Mouse (Mus musculus): ENCODE data around the gene Becn1. TPM values are rescaled to one million over a fixed set of nuclear protein-coding genes. Genes with fewer than 3 reads are reported as not detected.

The Becn1 gene
- polyA plus RNA-seq (2015; fragmentation: Nextera tagmentation; extraction: Ambion mirVana): 141 and 143 TPM in 2 replicates

- Histone ChIP-seq H3K27me3 (no peaks in the 10 kb centered on the region), H3K27ac (replicated peaks) (peak within 1 kb of the TSS; percentile 35; the same call in 1 of the 2 replicates)
Observed at GRCm38 (mm10) chr11:101302004-101302798, at the start of gene Becn1. Gene Becn1, minus strand, starts transcription at chr11:101302286.

GRCm38 (mm10) chr11:101351721-101352111 lies 49.6 kb upstream of the Becn1 start:
- no peak overlapping the region for H3K4me2 ChIP-seq (replicated peaks)
- H3K27me3 ChIP-seq: no peaks in the 10 kb centered on the region
- ATAC-seq (ENCODE audit: insufficient number of reproducible peaks, low FRiP score, low TSS enrichment, low read depth): 0 out of 2 replicates have a peak, but pooled peaks have one; percentile 4
- H3K4me1 ChIP-seq: 0 out of 2 replicates have a peak, but pooled peaks cover 3% of the 10 kb centered on the region
- H3K27ac ChIP-seq (replicated peaks): no peak overlapping the region
- no peak overlapping the region for H3K9ac ChIP-seq
- WGBS: 49% methylated on average over 3 of the region's 3 CpGs
- H3K9me3 ChIP-seq (replicated peaks): no peaks in the 10 kb centered on the region
- no peak overlapping the region for H3K4me3 ChIP-seq (replicated peaks)
- H3K36me3 ChIP-seq: no peaks in the 10 kb centered on the region

More at GRCm38 (mm10) chr11:101302004-101302798, at the start of gene Becn1:
- Histone ChIP-seq H3K36me3 (peaks cover 21% of the 10 kb centered on the region), H3K4me1 (peaks cover 15% of the 10 kb centered on the region), H3K9me3 (replicated peaks) (no peaks in the 10 kb centered on the region), H3K9ac (peak within 1 kb of the TSS; percentile 72), H3K4me3 (replicated peaks) (peak within 1 kb of the TSS; percentile 84), H3K4me2 (replicated peaks) (peak within 1 kb of the TSS; percentile 82)
- ATAC-seq (ENCODE audit: insufficient number of reproducible peaks, low FRiP score, low TSS enrichment, low read depth): peak; percentile 89
- WGBS: 6% methylated on average over 39 of the region's 39 CpGs

- Histone ChIP-seq H3K4me3 (replicated peaks) (no peak overlapping the region), H3K9me3 (replicated peaks) (no peaks in the 10 kb centered on the region), H3K27me3 (no peaks in the 10 kb centered on the region), H3K9ac (no peak overlapping the region), H3K27ac (replicated peaks) (no peak overlapping the region), H3K4me2 (replicated peaks) (no peak overlapping the region), H3K4me1 (0 out of 2 replicates have a peak, but pooled peaks cover 3% of the 10 kb centered on the region), H3K36me3 (no peaks in the 10 kb centered on the region)
- 46% methylated on average over 11 of the region's 11 CpGs for WGBS
- ATAC-seq (ENCODE audit: insufficient number of reproducible peaks, low FRiP score, low TSS enrichment, low read depth): no peak
Observed at GRCm38 (mm10) chr11:101351100-101351720, 49.1 kb upstream of the Becn1 start.

- Histone ChIP-seq H3K4me1 (0 out of 2 replicates have a peak, but pooled peaks cover 3% of the 10 kb centered on the region), H3K4me2 (replicated peaks) (no peak overlapping the region), H3K4me3 (replicated peaks) (no peak overlapping the region), H3K9ac (no peak overlapping the region), H3K36me3 (no peaks in the 10 kb centered on the region), H3K27ac (replicated peaks) (peak overlapping the region; percentile 68), H3K9me3 (replicated peaks) (no peaks in the 10 kb centered on the region), H3K27me3 (no peaks in the 10 kb centered on the region)
- 48% methylated on average over 3 of the region's 3 CpGs for WGBS
- ATAC-seq (ENCODE audit: insufficient number of reproducible peaks, low FRiP score, low TSS enrichment, low read depth): no peak
Observed at GRCm38 (mm10) chr11:101349216-101349615, 47.1 kb upstream of the Becn1 start.

- Histone ChIP-seq H3K4me2 (replicated peaks) (no peak overlapping the region), H3K36me3 (no peaks in the 10 kb centered on the region), H3K9ac (no peak overlapping the region), H3K27ac (replicated peaks) (peak overlapping the region; percentile 68), H3K4me3 (replicated peaks) (no peak overlapping the region), H3K9me3 (replicated peaks) (no peaks in the 10 kb centered on the region), H3K27me3 (no peaks in the 10 kb centered on the region), H3K4me1 (0 out of 2 replicates have a peak, but pooled peaks cover 3% of the 10 kb centered on the region)
- ATAC-seq (ENCODE audit: insufficient number of reproducible peaks, low FRiP score, low TSS enrichment, low read depth): no peak
- WGBS: 44% methylated on average over 7 of the region's 7 CpGs
Observed at GRCm38 (mm10) chr11:101348774-101349173, 46.7 kb upstream of the Becn1 start.

GRCm38 (mm10) chr11:101347083-101347775 lies 45.1 kb upstream of the Becn1 start:
- 0 out of 2 replicates have a peak, but pooled peaks cover 3% of the 10 kb centered on the region for H3K4me1 ChIP-seq
- no peaks in the 10 kb centered on the region for H3K27me3 ChIP-seq
- H3K27ac ChIP-seq (replicated peaks): no peak overlapping the region
- no peak overlapping the region for H3K9ac ChIP-seq
- no peak overlapping the region for H3K4me2 ChIP-seq (replicated peaks)
- 73% methylated on average over 10 of the region's 10 CpGs for WGBS
- no peak overlapping the region for H3K4me3 ChIP-seq (replicated peaks)
- H3K9me3 ChIP-seq (replicated peaks): no peaks in the 10 kb centered on the region
- no peak for ATAC-seq (ENCODE audit: insufficient number of reproducible peaks, low FRiP score, low TSS enrichment, low read depth)
- no peaks in the 10 kb centered on the region for H3K36me3 ChIP-seq

GRCm38 (mm10) chr11:101338123-101338760 lies 36.2 kb upstream of the Becn1 start:
- Histone ChIP-seq H3K27me3 (no peaks in the 10 kb centered on the region), H3K9ac (peak overlapping the region; percentile 15; the same call in 1 of the 2 replicates), H3K4me3 (replicated peaks) (peak overlapping the region; percentile 25), H3K4me1 (peaks cover 19% of the 10 kb centered on the region), H3K27ac (replicated peaks) (0 out of 2 replicates have a peak overlapping the region, but pooled peaks have one; percentile 53), H3K36me3 (no peaks in the 10 kb centered on the region), H3K9me3 (replicated peaks) (no peaks in the 10 kb centered on the region), H3K4me2 (replicated peaks) (peak overlapping the region; percentile 43)
- under 1% methylated on average over 9 of the region's 9 CpGs for WGBS
- peak; percentile 52; the same call in 1 of the 2 replicates for ATAC-seq (ENCODE audit: insufficient number of reproducible peaks, low FRiP score, low TSS enrichment, low read depth)

GRCm38 (mm10) chr11:101335685-101336084 lies 33.6 kb upstream of the Becn1 start:
- Histone ChIP-seq H3K27me3 (no peaks in the 10 kb centered on the region), H3K4me2 (replicated peaks) (no peak overlapping the region), H3K27ac (replicated peaks) (no peak overlapping the region), H3K9ac (no peak overlapping the region), H3K4me3 (replicated peaks) (no peak overlapping the region), H3K9me3 (replicated peaks) (no peaks in the 10 kb centered on the region), H3K36me3 (no peaks in the 10 kb centered on the region), H3K4me1 (peaks cover 22% of the 10 kb centered on the region)
- no peak for ATAC-seq (ENCODE audit: insufficient number of reproducible peaks, low FRiP score, low TSS enrichment, low read depth)
- WGBS: 81% methylated on average over 9 of the region's 9 CpGs

- H3K27ac ChIP-seq (replicated peaks): no peak overlapping the region
- H3K9ac ChIP-seq: no peak overlapping the region
- no peak for ATAC-seq (ENCODE audit: insufficient number of reproducible peaks, low FRiP score, low TSS enrichment, low read depth)
- H3K9me3 ChIP-seq (replicated peaks): no peaks in the 10 kb centered on the region
- H3K4me1 ChIP-seq: peaks cover 25% of the 10 kb centered on the region
- H3K36me3 ChIP-seq: no peaks in the 10 kb centered on the region
- WGBS: 14% methylated on average over 6 of the region's 6 CpGs
- H3K27me3 ChIP-seq: no peaks in the 10 kb centered on the region
- H3K4me2 ChIP-seq (replicated peaks): no peak overlapping the region
- no peak overlapping the region for H3K4me3 ChIP-seq (replicated peaks)
Observed at GRCm38 (mm10) chr11:101334516-101334915, 32.4 kb upstream of the Becn1 start.

GRCm38 (mm10) chr11:101334023-101334422 lies 31.9 kb upstream of the Becn1 start:
- no peak overlapping the region for H3K4me3 ChIP-seq (replicated peaks)
- no peaks in the 10 kb centered on the region for H3K36me3 ChIP-seq
- no peak overlapping the region for H3K4me2 ChIP-seq (replicated peaks)
- H3K4me1 ChIP-seq: peaks cover 28% of the 10 kb centered on the region
- no peak overlapping the region for H3K27ac ChIP-seq (replicated peaks)
- no peak overlapping the region for H3K9ac ChIP-seq
- no peak for ATAC-seq (ENCODE audit: insufficient number of reproducible peaks, low FRiP score, low TSS enrichment, low read depth)
- 27% methylated on average over 10 of the region's 10 CpGs for WGBS
- no peaks in the 10 kb centered on the region for H3K9me3 ChIP-seq (replicated peaks)
- H3K27me3 ChIP-seq: no peaks in the 10 kb centered on the region

Data from embryonic facial prominence, embryonic 15.5 days (tissue).